Mouse (Mus musculus) splenic B cell, adult 2 months (primary cell): ENCODE data around the gene Mcur1.

ENCODE experiments used
- DNase-seq: peaks from one replicate; pipeline ENCODE4 v3.0.0-alpha.2; 2011; ENCODE audit warnings: low read depth, low spot score
- H3K27me3 ChIP-seq: 2 replicates; pipeline ENCODE4 v1.6.1; 2012; ENCODE audit warnings: mild to moderate bottlenecking, low read length, moderate library complexity, mixed read lengths; ENCODE audit not compliant: control insufficient read depth, poor library complexity, insufficient read depth, severe bottlenecking
- H3K36me3 ChIP-seq: 2 replicates; pipeline ENCODE4 v1.6.1; 2012; ENCODE audit warnings: mild to moderate bottlenecking, low read length, moderate library complexity, mixed read lengths; ENCODE audit not compliant: control insufficient read depth, poor library complexity, insufficient read depth, severe bottlenecking

Mcur1 gene

GRCm38 (mm10) chr13:43559711-43560457 lies at the start of gene Mcur1:
Gene Mcur1, minus strand, starts transcription at chr13:43560191.
- peak; percentile 91 for DNase-seq
- Histone ChIP-seq H3K36me3 (no peaks in the 10 kb centered on the region), H3K27me3 (no peaks in the 10 kb centered on the region)

GRCm38 (mm10) chr13:43608854-43609253 lies 48.9 kb upstream of the Mcur1 start:
- no peak for DNase-seq
- Histone ChIP-seq H3K36me3 (no peaks in the 10 kb centered on the region), H3K27me3 (no peaks in the 10 kb centered on the region)

GRCm38 (mm10) chr13:43603042-43603441 lies 43.1 kb upstream of the Mcur1 start:
- no peak for DNase-seq
- Histone ChIP-seq H3K36me3 (no peaks in the 10 kb centered on the region), H3K27me3 (no peaks in the 10 kb centered on the region)

- no peaks in the 10 kb centered on the region for H3K36me3 ChIP-seq
- DNase-seq: no peak
- H3K27me3 ChIP-seq: no peaks in the 10 kb centered on the region
These were observed 42.4 kb upstream of the Mcur1 start for GRCm38 (mm10) chr13:43602440-43602839.

- DNase-seq: no peak
- H3K27me3 ChIP-seq: no peaks in the 10 kb centered on the region
- H3K36me3 ChIP-seq: no peaks in the 10 kb centered on the region
These were observed 41.0 kb upstream of the Mcur1 start for GRCm38 (mm10) chr13:43600967-43601366.

GRCm38 (mm10) chr13:43595896-43596295 lies 35.9 kb upstream of the Mcur1 start:
- no peaks in the 10 kb centered on the region for H3K27me3 ChIP-seq
- H3K36me3 ChIP-seq: no peaks in the 10 kb centered on the region
- DNase-seq: peak; percentile 83

- Histone ChIP-seq H3K27me3 (no peaks in the 10 kb centered on the region), H3K36me3 (no peaks in the 10 kb centered on the region)
- no peak for DNase-seq
These were observed 32.7 kb upstream of the Mcur1 start for GRCm38 (mm10) chr13:43592681-43593068.

- Histone ChIP-seq H3K36me3 (no peaks in the 10 kb centered on the region), H3K27me3 (no peaks in the 10 kb centered on the region)
- no peak for DNase-seq
These were observed 32.1 kb upstream of the Mcur1 start for GRCm38 (mm10) chr13:43591828-43592680.

GRCm38 (mm10) chr13:43587844-43588840 lies 28.2 kb upstream of the Mcur1 start:
- H3K27me3 ChIP-seq: no peaks in the 10 kb centered on the region
- H3K36me3 ChIP-seq: no peaks in the 10 kb centered on the region
- no peak for DNase-seq

- DNase-seq: no peak
- Histone ChIP-seq H3K27me3 (no peaks in the 10 kb centered on the region), H3K36me3 (no peaks in the 10 kb centered on the region)
These were observed 27.0 kb upstream of the Mcur1 start for GRCm38 (mm10) chr13:43586966-43587365.

- no peaks in the 10 kb centered on the region for H3K36me3 ChIP-seq
- DNase-seq: no peak
- no peaks in the 10 kb centered on the region for H3K27me3 ChIP-seq
These were observed 25.3 kb upstream of the Mcur1 start for GRCm38 (mm10) chr13:43585335-43585734.

- H3K36me3 ChIP-seq: no peaks in the 10 kb centered on the region
- no peaks in the 10 kb centered on the region for H3K27me3 ChIP-seq
- no peak for DNase-seq
These were observed 23.5 kb upstream of the Mcur1 start for GRCm38 (mm10) chr13:43583504-43583903.

GRCm38 (mm10) chr13:43582961-43583360 lies 23.0 kb upstream of the Mcur1 start:
- Histone ChIP-seq H3K27me3 (no peaks in the 10 kb centered on the region), H3K36me3 (no peaks in the 10 kb centered on the region)
- DNase-seq: no peak

GRCm38 (mm10) chr13:43580661-43581060 lies 20.7 kb upstream of the Mcur1 start:
- no peak for DNase-seq
- Histone ChIP-seq H3K36me3 (no peaks in the 10 kb centered on the region), H3K27me3 (no peaks in the 10 kb centered on the region)
